Mouse (Mus musculus): Measurements from ENCODE around the gene Tmem220. TPM values are rescaled to one million over a fixed set of nuclear protein-coding genes. Genes with fewer than 3 reads are reported as not detected.
A peak's percentile ranks its signal among the peaks of the same experiment; 100 is the strongest.

Gene Tmem220
- total RNA-seq, 1 experiment = 1.6 TPM

- in situ Hi-C loops (cut with MboI; ENCODE audit: low sequenced_read_pairs in 2 of 2, unreplicated experiment in 2 of 2) = loop anchor here in 1 of 2 experiments (25.0 kb wide), 1 partner anchor 1225 kb away; the partner anchor contains the start of gene Zkscan6
- H3K36me3 ChIP-seq (ENCODE audit: control insufficient read depth, insufficient read depth, low read length, poor library complexity, severe bottlenecking) = peaks cover 13% of the 10 kb centered on the region
- H3K4me1 ChIP-seq (ENCODE audit: control insufficient read depth in 2 of 2, insufficient read depth in 2 of 2, low read length in 2 of 2, poor library complexity in 1 of 2) = peaks cover 0 to 2% of the 10 kb centered on the region in 2 experiments; a peak in 1 of 4 replicates
- H3K9ac ChIP-seq (ENCODE audit: insufficient read depth, low read depth, low read length, poor library complexity, severe bottlenecking) = no peak overlapping the region
- no peak overlapping the region for H3K27ac ChIP-seq (ENCODE audit: insufficient read depth, low read depth, low read length, poor library complexity, severe bottlenecking)
- no peak for DNase-seq (ENCODE audit: low read depth, low spot score)
- TF ChIP-seq MAFK (IDR thresholded peaks at IDR 0.05; ENCODE audit: insufficient read depth, low read depth, low read length) = no peak
- no peak for TF ChIP-seq CHD2 (IDR thresholded peaks at IDR 0.05; ENCODE audit: low read depth, low read length)
- no peak for TF ChIP-seq ZC3H11A (IDR thresholded peaks at IDR 0.05; ENCODE audit: borderline replicate concordance, low read depth, low read length)
- no peak for TF ChIP-seq HCFC1 (IDR thresholded peaks at IDR 0.05; ENCODE audit: borderline replicate concordance, insufficient read depth, low read length)
- no peak for TF ChIP-seq ZNF384 (IDR thresholded peaks at IDR 0.05; ENCODE audit: low read depth, low read length)
- H3K4me3 ChIP-seq (ENCODE audit: insufficient read depth in 1 of 2, low read depth in 1 of 2, low read length in 2 of 2, poor library complexity in 1 of 2, severe bottlenecking in 1 of 2) = no peak overlapping the region
- no peaks in the 10 kb centered on the region for H3K9me3 ChIP-seq (ENCODE audit: control insufficient read depth, insufficient read depth, low read depth, low read length)
These were observed 11.9 kb downstream of the Tmem220 start for GRCm38 (mm10) chr11:67036892-67037291.

- Histone ChIP-seq H3K27ac (ENCODE audit: insufficient read depth, low read depth, low read length, poor library complexity, severe bottlenecking) (no peak overlapping the region), H3K4me1 (ENCODE audit: control insufficient read depth in 2 of 2, insufficient read depth in 2 of 2, low read length in 2 of 2, poor library complexity in 1 of 2) (peaks cover 0 to 6% of the 10 kb centered on the region in 2 experiments; a peak in 2 of 4 replicates), H3K9me3 (ENCODE audit: control insufficient read depth, insufficient read depth, low read depth, low read length) (no peaks in the 10 kb centered on the region), H3K9ac (ENCODE audit: insufficient read depth, low read depth, low read length, poor library complexity, severe bottlenecking) (no peak overlapping the region), H3K36me3 (ENCODE audit: control insufficient read depth, insufficient read depth, low read length, poor library complexity, severe bottlenecking) (peaks cover 15% of the 10 kb centered on the region), H3K4me3 (ENCODE audit: insufficient read depth in 1 of 2, low read depth in 1 of 2, low read length in 2 of 2, poor library complexity in 1 of 2, severe bottlenecking in 1 of 2) (no peak overlapping the region)
- in situ Hi-C loops (cut with MboI; ENCODE audit: low sequenced_read_pairs in 2 of 2, unreplicated experiment in 2 of 2) = loop anchor here in 1 of 2 experiments (25.0 kb wide), 1 partner anchor 1227 kb away; the partner anchor contains the start of gene Zkscan6
- no peak for TF ChIP-seq MAFK (IDR thresholded peaks at IDR 0.05; ENCODE audit: insufficient read depth, low read depth, low read length)
- no peak for TF ChIP-seq HCFC1 (IDR thresholded peaks at IDR 0.05; ENCODE audit: borderline replicate concordance, insufficient read depth, low read length)
- no peak for TF ChIP-seq ZNF384 (IDR thresholded peaks at IDR 0.05; ENCODE audit: low read depth, low read length)
- no peak for TF ChIP-seq ZC3H11A (IDR thresholded peaks at IDR 0.05; ENCODE audit: borderline replicate concordance, low read depth, low read length)
- TF ChIP-seq CHD2 (IDR thresholded peaks at IDR 0.05; ENCODE audit: low read depth, low read length) = no peak
- DNase-seq (ENCODE audit: low read depth, low spot score) = no peak
These were observed 14.8 kb downstream of the Tmem220 start for GRCm38 (mm10) chr11:67039799-67040198.

GRCm38 (mm10) chr11:67040483-67040882, 15.5 kb downstream of the Tmem220 start:
- Histone ChIP-seq H3K4me1 (ENCODE audit: control insufficient read depth in 2 of 2, insufficient read depth in 2 of 2, low read length in 2 of 2, poor library complexity in 1 of 2) (peaks cover 3 to 6% of the 10 kb centered on the region in 2 experiments; a peak in 2 of 4 replicates), H3K27ac (ENCODE audit: insufficient read depth, low read depth, low read length, poor library complexity, severe bottlenecking) (no peak overlapping the region), H3K4me3 (ENCODE audit: insufficient read depth in 1 of 2, low read depth in 1 of 2, low read length in 2 of 2, poor library complexity in 1 of 2, severe bottlenecking in 1 of 2) (no peak overlapping the region), H3K9me3 (ENCODE audit: control insufficient read depth, insufficient read depth, low read depth, low read length) (no peaks in the 10 kb centered on the region), H3K9ac (ENCODE audit: insufficient read depth, low read depth, low read length, poor library complexity, severe bottlenecking) (no peak overlapping the region), H3K36me3 (ENCODE audit: control insufficient read depth, insufficient read depth, low read length, poor library complexity, severe bottlenecking) (peaks cover 17% of the 10 kb centered on the region)
- no peak for DNase-seq (ENCODE audit: low read depth, low spot score)
- TF ChIP-seq MAFK (IDR thresholded peaks at IDR 0.05; ENCODE audit: insufficient read depth, low read depth, low read length) (no peak), ZNF384 (IDR thresholded peaks at IDR 0.05; ENCODE audit: low read depth, low read length) (no peak), ZC3H11A (IDR thresholded peaks at IDR 0.05; ENCODE audit: borderline replicate concordance, low read depth, low read length) (no peak), HCFC1 (IDR thresholded peaks at IDR 0.05; ENCODE audit: borderline replicate concordance, insufficient read depth, low read length) (no peak), CHD2 (IDR thresholded peaks at IDR 0.05; ENCODE audit: low read depth, low read length) (no peak)
- in situ Hi-C loops (cut with MboI; ENCODE audit: low sequenced_read_pairs in 2 of 2, unreplicated experiment in 2 of 2) = loop anchor here in 1 of 2 experiments (25.0 kb wide), 1 partner anchor 1228 kb away; the partner anchor contains the start of gene Zkscan6

GRCm38 (mm10) chr11:67043007-67043406, 18.1 kb downstream of the Tmem220 start:
- TF ChIP-seq MAFK (IDR thresholded peaks at IDR 0.05; ENCODE audit: insufficient read depth, low read depth, low read length) (no peak), CHD2 (IDR thresholded peaks at IDR 0.05; ENCODE audit: low read depth, low read length) (no peak), ZNF384 (IDR thresholded peaks at IDR 0.05; ENCODE audit: low read depth, low read length) (no peak), ZC3H11A (IDR thresholded peaks at IDR 0.05; ENCODE audit: borderline replicate concordance, low read depth, low read length) (no peak), HCFC1 (IDR thresholded peaks at IDR 0.05; ENCODE audit: borderline replicate concordance, insufficient read depth, low read length) (no peak)

More at GRCm38 (mm10) chr11:67043007-67043406, 18.1 kb downstream of the Tmem220 start:
- in situ Hi-C loops (cut with MboI; ENCODE audit: low sequenced_read_pairs in 2 of 2, unreplicated experiment in 2 of 2) = loop anchor here in 1 of 2 experiments (25.0 kb wide), 1 partner anchor 1231 kb away; the partner anchor contains the start of gene Zkscan6
- Histone ChIP-seq H3K4me3 (ENCODE audit: insufficient read depth in 1 of 2, low read depth in 1 of 2, low read length in 2 of 2, poor library complexity in 1 of 2, severe bottlenecking in 1 of 2) (peak overlapping the region; percentile 56 to 71), H3K9me3 (ENCODE audit: control insufficient read depth, insufficient read depth, low read depth, low read length) (no peaks in the 10 kb centered on the region), H3K36me3 (ENCODE audit: control insufficient read depth, insufficient read depth, low read length, poor library complexity, severe bottlenecking) (peaks cover 14% of the 10 kb centered on the region), H3K27ac (ENCODE audit: insufficient read depth, low read depth, low read length, poor library complexity, severe bottlenecking) (peak overlapping the region; percentile 73; the same call in 1 of the 2 replicates), H3K9ac (ENCODE audit: insufficient read depth, low read depth, low read length, poor library complexity, severe bottlenecking) (peak overlapping the region; percentile 55; the same call in 1 of the 2 replicates), H3K4me1 (ENCODE audit: control insufficient read depth in 2 of 2, insufficient read depth in 2 of 2, low read length in 2 of 2, poor library complexity in 1 of 2) (peaks cover 5 to 6% of the 10 kb centered on the region in 2 experiments; a peak in 2 of 4 replicates)
- peak; percentile 96 for DNase-seq (ENCODE audit: low read depth, low spot score)

Data from ES-E14 (cell line).